Mouse (Mus musculus) granulocyte monocyte progenitor cell, adult 5-6 weeks (primary cell): Measurements from ENCODE around the gene Prrt4. TPM values are rescaled to one million over a fixed set of nuclear protein-coding genes. Genes with fewer than 3 reads are reported as not detected.

ENCODE experiments used
- ATAC-seq: replicated peaks from 2 replicates; pipeline ENCODE4 v1.8.0; 2016; ENCODE audit warnings: mild to moderate bottlenecking, moderate TSS enrichment, inconsistent platforms; ENCODE audit not compliant: poor library complexity, severe bottlenecking
- total RNA-seq, 2 experiments: library from RNA; stranded (forward) in 1 of 2; stranded (reverse) in 1 of 2; fragments of 200-712, 200-1000 nt in 1 of 2; fragments of >200 nt in 1 of 2; fragmentation: Nextera tagmentation in 1 of 2; gene quantifications; 2 replicates each; pipeline ENCODE4 v1.2.3; 2014 to 2017

Prrt4 gene
- total RNA-seq, 2 experiments from 2014 or later: not detected

GRCm38 (mm10) chr6:29160786-29161185 lies 18.6 kb downstream of the Prrt4 start:
- no peak for ATAC-seq

- no peak for ATAC-seq
These were observed 23.1 kb downstream of the Prrt4 start for GRCm38 (mm10) chr6:29156326-29156725.

GRCm38 (mm10) chr6:29150001-29150400 lies 29.4 kb downstream of the Prrt4 start:
- no peak for ATAC-seq

- ATAC-seq: no peak
These were observed 31.9 kb downstream of the Prrt4 start for GRCm38 (mm10) chr6:29147407-29148010.

- ATAC-seq: no peak
These were observed 32.7 kb downstream of the Prrt4 start for GRCm38 (mm10) chr6:29146641-29147040.

- no peak for ATAC-seq
These were observed 33.7 kb downstream of the Prrt4 start for GRCm38 (mm10) chr6:29145456-29146307.

- no peak for ATAC-seq
These were observed 34.4 kb downstream of the Prrt4 start for GRCm38 (mm10) chr6:29144971-29145370.

GRCm38 (mm10) chr6:29143608-29144007 lies 35.8 kb downstream of the Prrt4 start:
- ATAC-seq: peak; percentile 71

- ATAC-seq: no peak
These were observed 41.9 kb downstream of the Prrt4 start for GRCm38 (mm10) chr6:29137441-29137840.

GRCm38 (mm10) chr6:29133100-29133499 lies 46.3 kb downstream of the Prrt4 start:
- ATAC-seq: no peak

GRCm38 (mm10) chr6:29126878-29127426 lies 52.4 kb downstream of the Prrt4 start:
- no peak for ATAC-seq

- ATAC-seq: no peak
These were observed 59.4 kb downstream of the Prrt4 start for GRCm38 (mm10) chr6:29119990-29120389.

Other genes starting within 250 kb of the Prrt4 start
- not detected in 2 replicates for gene Lep, start 119.4 kb downstream of the Prrt4 start, total RNA-seq (2014; fragmentation: Nextera tagmentation)
- not detected in 2 replicates for gene Lep, start 119.4 kb downstream of the Prrt4 start, total RNA-seq (2017)
- gene Rbm28, start 14.6 kb downstream of the Prrt4 start, total RNA-seq (2014; fragmentation: Nextera tagmentation): 47.7 and 84.2 TPM in 2 replicates
- gene Rbm28, start 14.6 kb downstream of the Prrt4 start, total RNA-seq (2017): 58.5 and 59.9 TPM in 2 replicates
- gene Impdh1, start 36.8 kb upstream of the Prrt4 start, total RNA-seq (2014; fragmentation: Nextera tagmentation): 109 and 124 TPM in 2 replicates
- gene Impdh1, start 36.8 kb upstream of the Prrt4 start, total RNA-seq (2017): 110 and 120 TPM in 2 replicates
- 14.0 and 15.5 TPM in 2 replicates for gene Hilpda, start 92.9 kb upstream of the Prrt4 start, total RNA-seq (2014; fragmentation: Nextera tagmentation)
- 9.7 and 17.7 TPM in 2 replicates for gene Hilpda, start 92.9 kb upstream of the Prrt4 start, total RNA-seq (2017)
- not detected in 2 replicates for gene Fam71f2, start 100.0 kb upstream of the Prrt4 start, total RNA-seq (2014; fragmentation: Nextera tagmentation)
- gene Fam71f2, start 100.0 kb upstream of the Prrt4 start, total RNA-seq (2017): 0.88 TPM in 1 of 2 replicates, not detected in the other
- not detected in 2 replicates for gene Fam71f1, start 139.6 kb upstream of the Prrt4 start, total RNA-seq (2014; fragmentation: Nextera tagmentation)
- gene Fam71f1, start 139.6 kb upstream of the Prrt4 start, total RNA-seq (2017): not detected in 2 replicates
- 72.1 and 86.1 TPM in 2 replicates for gene Calu, start 168.5 kb upstream of the Prrt4 start, total RNA-seq (2014; fragmentation: Nextera tagmentation)
- 228 and 237 TPM in 2 replicates for gene Calu, start 168.5 kb upstream of the Prrt4 start, total RNA-seq (2017)
- not detected in 2 replicates for gene Opn1sw, start 208.9 kb upstream of the Prrt4 start, total RNA-seq (2014; fragmentation: Nextera tagmentation)
- gene Opn1sw, start 208.9 kb upstream of the Prrt4 start, total RNA-seq (2017): not detected in 2 replicates
- not detected in 2 replicates for gene Ccdc136, start 216.7 kb upstream of the Prrt4 start, total RNA-seq (2014; fragmentation: Nextera tagmentation)
- not detected in 2 replicates for gene Ccdc136, start 216.7 kb upstream of the Prrt4 start, total RNA-seq (2017)